Mouse (Mus musculus) 416B (cell line): Measurements from ENCODE around the gene Shank2.

Experiments
- DNase-seq: peaks from one replicate; pipeline ENCODE4 v3.0.0; 2011; ENCODE audit warnings: low read depth

Gene Shank2

DNA sequence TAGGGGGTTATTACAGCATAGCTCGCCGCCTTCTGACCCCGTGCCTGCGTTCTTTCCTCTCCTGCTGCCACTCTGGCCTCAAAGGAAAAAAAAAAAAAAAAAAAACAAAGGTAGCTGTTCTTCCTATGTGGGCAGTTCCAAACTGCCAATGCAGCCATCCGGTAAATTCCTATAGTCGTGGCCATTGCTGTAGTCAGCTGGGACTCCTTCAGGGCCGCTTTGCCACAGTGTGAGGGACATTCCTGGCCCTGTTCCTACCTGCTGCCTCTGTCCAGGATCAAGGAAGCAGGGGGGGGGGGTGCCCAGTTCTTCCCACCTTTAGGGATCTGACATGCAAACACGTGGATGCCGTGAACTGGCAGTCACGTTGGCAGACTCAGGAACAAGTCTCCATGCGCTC lies 29.1 kb downstream of the Shank2 start:
- no peak for DNase-seq

- no peak for DNase-seq
Observed at GRCm38 (mm10) chr7:144031611-144032010, 29.9 kb downstream of the Shank2 start.

DNA sequence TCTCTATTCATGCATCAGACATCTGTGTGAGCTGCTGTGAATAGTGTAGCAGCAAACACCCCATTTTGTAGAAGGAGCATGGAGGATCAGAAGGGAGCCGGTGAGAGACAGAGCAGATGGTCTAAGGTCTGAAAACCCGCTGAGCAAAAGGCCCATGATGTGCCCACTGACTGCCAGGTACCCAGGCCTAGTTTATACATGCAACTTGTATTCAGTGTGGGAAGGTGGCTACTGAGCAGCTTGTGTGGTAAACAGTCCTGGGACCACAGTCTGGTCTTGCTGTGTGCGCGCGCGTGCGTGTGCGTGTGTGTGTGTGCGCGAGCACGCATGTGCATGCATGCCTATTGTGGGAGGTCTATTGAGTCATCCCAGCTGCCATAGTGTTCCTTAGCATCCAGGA lies 35.8 kb downstream of the Shank2 start:
- no peak for DNase-seq

GRCm38 (mm10) chr7:144037966-144038669 lies 36.4 kb downstream of the Shank2 start:
- no peak for DNase-seq

GRCm38 (mm10) chr7:144038741-144039140 lies 37.0 kb downstream of the Shank2 start:
- no peak for DNase-seq

DNA sequence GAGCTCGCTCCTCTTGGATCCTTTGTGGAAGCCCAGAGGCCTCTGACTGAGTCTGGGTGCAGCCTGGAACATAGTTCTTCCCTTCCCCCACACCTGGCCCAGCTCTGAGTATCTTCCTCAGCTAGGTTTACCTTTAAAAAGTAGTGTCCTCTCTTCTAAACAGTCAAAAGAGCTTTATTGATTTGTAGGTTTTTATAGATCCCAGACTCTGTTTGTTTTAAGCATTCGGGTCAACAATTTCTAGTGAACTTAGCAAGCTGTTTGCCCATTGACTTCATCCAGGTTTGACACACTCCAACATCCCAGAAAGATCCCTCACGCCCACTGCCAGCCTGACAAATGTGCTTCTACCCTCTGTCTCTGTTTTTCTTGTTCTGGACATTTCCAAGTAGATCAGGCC lies 38.6 kb downstream of the Shank2 start:
- DNase-seq = no peak

DNA sequence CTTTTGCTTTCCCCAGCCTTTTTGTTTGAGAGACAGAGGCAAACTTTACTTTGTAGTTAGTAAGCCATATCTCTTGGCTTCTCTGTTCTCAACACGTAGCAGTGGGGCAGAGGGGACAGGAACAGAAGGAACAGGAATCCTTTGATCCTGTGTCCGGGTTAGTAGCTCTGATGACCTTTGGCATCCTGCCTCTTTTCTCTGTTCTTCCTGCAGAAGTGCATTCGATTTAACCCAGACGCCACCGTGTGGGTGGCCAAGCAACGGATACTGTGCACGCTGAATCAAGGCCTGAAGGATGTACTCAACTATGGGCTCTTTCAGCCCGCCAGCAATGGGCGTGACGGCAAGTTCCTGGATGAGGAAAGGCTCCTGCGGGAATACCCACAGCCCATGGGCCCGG lies 50.3 kb downstream of the Shank2 start:
- DNase-seq = no peak

GRCm38 (mm10) chr7:144055188-144055587 lies 53.5 kb downstream of the Shank2 start:
- no peak for DNase-seq

DNA sequence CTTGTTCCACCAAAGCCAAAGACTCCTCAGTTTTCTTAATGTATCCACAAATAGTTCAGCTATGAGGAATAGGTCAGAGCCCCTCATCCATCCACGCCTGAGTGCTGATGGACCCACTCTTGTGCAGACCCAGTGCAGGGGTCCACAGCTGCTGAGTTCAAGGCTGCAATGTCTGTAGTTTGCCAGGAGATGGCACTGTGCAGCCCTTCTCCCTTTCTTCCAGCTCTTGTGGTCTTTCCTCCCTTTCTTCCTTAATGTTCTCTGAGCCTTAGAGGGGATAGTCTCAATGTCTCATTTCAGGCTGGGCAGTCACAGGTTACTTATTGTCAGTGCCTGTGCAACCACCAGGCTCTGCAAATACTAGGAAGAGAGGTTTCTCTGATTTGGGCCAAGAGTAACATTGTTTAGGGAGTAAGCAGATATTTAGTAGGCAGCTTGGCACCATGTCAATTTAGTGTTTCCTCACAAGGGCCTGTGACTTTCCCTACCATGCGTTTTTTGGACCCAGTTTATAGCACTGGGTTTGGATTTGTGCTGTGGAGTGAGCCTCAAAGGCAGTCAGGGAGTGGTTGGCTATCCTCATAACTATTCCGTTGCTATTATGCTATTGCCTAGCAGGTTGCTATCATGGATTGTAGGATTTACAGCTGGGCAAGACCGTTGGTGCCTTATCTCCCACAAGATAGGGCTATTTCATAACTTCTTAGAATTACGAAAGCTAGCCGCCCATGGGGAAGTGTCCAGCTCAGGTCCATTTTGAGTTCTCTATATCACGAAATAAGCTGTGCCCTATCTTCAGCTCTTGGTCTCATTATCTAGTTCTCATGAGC lies 54.2 kb downstream of the Shank2 start:
- DNase-seq = peak; percentile 72

GRCm38 (mm10) chr7:144070162-144070949 lies 68.6 kb downstream of the Shank2 start:
- no peak for DNase-seq

GRCm38 (mm10) chr7:144072219-144072618 lies 70.5 kb downstream of the Shank2 start:
- peak; percentile 43 for DNase-seq

DNA sequence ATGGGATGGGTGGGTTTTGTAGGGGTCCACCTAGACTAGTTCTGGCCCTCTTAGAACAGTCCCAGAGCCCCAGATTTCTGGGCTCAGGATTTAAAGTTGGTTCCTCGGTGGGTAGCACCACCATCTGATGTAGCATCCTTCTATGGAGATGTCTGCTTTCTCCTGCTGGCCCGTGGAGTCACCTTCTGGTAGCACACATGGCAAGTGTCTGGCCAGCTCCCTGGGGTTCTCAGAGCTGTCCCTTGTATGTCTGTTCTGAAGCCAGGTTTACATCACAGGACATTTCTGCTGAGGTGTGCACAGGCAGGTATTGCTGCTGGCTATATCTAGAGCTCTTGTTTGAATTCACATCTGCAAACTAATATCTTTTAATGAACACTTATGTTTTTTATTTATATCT lies 71.1 kb downstream of the Shank2 start:
- DNase-seq = no peak

GRCm38 (mm10) chr7:144074718-144075117 lies 73.0 kb downstream of the Shank2 start:
- DNase-seq = peak; percentile 84

DNA sequence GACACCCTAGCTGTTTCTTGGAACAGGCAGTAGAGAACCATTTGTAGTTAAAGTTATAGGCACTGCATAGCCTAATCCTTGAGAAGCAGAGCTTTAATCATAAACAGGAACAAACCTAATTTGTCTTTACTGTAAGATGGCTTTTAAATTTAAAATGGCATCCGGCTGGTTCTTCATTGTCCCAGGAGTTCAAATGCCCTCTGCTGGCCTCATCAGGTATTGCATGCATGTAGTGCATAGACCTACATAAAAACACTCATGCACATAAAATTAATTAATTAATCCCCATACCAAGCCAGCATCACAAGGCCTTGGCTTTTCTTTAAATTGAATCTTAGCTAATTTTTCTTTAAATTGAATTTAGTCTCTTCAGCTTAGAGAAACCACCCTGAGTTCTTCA lies 76.9 kb downstream of the Shank2 start:
- peak; percentile 58 for DNase-seq

DNA sequence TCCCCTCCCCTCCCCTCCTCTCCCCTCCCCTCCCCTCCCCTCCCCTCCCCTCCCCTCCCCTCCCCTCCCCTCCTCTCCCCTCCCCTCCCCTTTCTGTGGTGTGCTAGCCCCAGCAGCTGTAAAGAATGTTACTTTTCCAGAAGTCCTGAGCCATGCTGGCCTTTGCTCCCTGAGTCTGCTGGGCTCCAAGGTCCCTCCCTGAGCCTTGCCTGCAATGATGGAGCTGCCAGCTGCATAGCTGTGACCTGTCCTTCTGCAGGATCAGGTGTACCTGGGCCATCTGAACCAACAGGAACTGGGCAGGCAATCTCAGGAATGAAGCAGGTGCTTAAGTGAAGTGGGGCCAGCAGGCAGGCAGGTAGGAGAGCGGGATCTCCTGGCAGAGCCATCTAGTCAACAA lies 78.1 kb downstream of the Shank2 start:
- no peak for DNase-seq

GRCm38 (mm10) chr7:144081448-144081847 lies 79.7 kb downstream of the Shank2 start:
- DNase-seq = peak; percentile 38

- peak; percentile 64 for DNase-seq
Observed at GRCm38 (mm10) chr7:144081963-144082362, 80.2 kb downstream of the Shank2 start.

DNA sequence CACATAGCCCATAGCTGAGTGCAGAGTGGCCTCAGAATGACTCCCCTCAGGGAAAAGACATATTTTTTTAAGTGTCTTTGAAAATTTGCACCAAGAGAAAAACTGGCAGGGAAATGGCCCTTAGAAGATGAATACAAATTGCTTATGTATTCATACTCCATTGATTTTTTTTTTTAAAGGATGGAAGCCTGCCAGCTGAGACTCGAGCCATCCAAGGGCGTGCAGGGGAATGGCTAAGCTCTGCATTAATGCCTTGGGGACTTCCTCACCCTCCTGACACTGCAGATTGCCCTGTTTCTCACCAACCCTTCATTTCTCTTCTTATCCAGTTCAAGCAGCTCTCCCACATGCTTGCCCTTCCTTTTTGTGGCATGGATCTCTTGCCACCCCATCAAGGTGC lies 85.5 kb downstream of the Shank2 start:
- no peak for DNase-seq

DNA sequence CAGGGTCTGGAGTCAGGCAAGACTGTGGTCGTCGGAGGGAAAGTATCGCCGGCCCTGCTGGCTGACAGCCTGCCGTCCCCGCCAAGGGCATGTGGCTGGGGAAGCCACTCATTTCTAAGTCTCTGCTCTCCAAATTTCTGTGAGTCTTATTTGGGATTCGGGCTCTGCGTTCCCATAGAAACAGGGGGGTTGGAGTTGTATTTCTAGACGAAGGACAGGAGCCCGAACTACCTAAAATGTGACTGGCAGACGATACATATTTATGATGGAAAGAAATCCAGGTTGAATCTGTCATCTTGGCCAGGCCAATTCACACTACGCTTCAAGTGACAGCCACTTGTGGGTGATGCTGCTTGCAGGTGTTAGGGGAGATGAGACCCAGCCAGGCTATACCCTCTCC lies 92.4 kb downstream of the Shank2 start:
- DNase-seq = no peak

DNA sequence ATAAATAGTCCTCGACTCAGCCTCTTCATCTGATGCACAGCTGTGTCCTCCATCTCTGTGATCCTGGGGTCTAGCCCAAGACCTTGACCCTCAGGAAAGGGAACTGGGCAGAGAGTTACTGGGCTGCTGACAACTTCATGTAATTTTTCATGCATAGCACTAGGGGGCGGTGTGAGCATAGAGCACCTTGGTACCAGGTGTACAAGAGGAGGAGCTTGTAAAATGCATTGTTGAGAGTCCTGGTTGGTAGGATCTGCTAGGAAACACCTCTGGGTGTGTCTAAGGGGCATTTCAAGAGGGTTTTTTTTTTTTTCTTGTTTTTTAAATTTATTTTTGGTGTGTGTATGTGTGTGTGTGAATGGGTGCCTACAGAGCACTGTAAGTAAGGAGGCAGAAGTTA lies 95.6 kb downstream of the Shank2 start:
- peak; percentile 39 for DNase-seq

- DNase-seq = no peak
Observed at GRCm38 (mm10) chr7:144102222-144102980, 100.7 kb downstream of the Shank2 start.

GRCm38 (mm10) chr7:144105952-144106351 lies 104.2 kb downstream of the Shank2 start:
- no peak for DNase-seq
